In genomic region chr8:86600311-86600710, GRCm38 (mm10) we compare ENCODE assay signal across 37 mouse cellular contexts. TPM values are rescaled to one million over a fixed set of nuclear protein-coding genes. Genes with fewer than 3 reads are reported as not detected.
"Had no signal": no experiment of that assay in that cellular context is flagged by ENCODE, and none has a peak within 500 bp of the region (broad histone marks: within the 10 kb centered on the region; RNA-seq: fewer than 3 reads in every experiment).

No protein-coding gene starts in this region.

- DNase-seq: left cerebral cortex, postnatal 4 days; liver; liver, embryonic 13.5 days; liver, postnatal 0 days; lung, adult 18-20 months; lung, adult 2 months; lung, embryonic 14.5 days; lung, postnatal 10 days; lung, postnatal 14 days; lung, postnatal 36 days; lung, postnatal 4 days; midbrain, embryonic 14.5 days had no signal

- ATAC-seq: liver, embryonic 12.5 days; liver, postnatal 0 days; lung, postnatal 0 days; midbrain, embryonic 13.5 days; midbrain, embryonic 15.5 days; midbrain, embryonic 16.5 days had no signal

- H3K27me3 ChIP-seq: limb, embryonic 12.5 days; limb, embryonic 13.5 days; limb, embryonic 15.5 days; liver, embryonic 12.5 days; liver, embryonic 13.5 days; liver, embryonic 15.5 days; lung, embryonic 15.5 days; midbrain, embryonic 12.5 days; midbrain, embryonic 13.5 days; midbrain, embryonic 15.5 days; neural tube, embryonic 12.5 days had no signal

- H3K9ac ChIP-seq: limb, embryonic 12.5 days; limb, embryonic 13.5 days; limb, embryonic 15.5 days; liver, embryonic 12.5 days; liver, embryonic 13.5 days; liver, embryonic 14.5 days; liver, embryonic 15.5 days; liver, postnatal 0 days; lung, embryonic 14.5 days; lung, embryonic 15.5 days; midbrain, embryonic 12.5 days; midbrain, embryonic 13.5 days; midbrain, embryonic 15.5 days; neural tube, embryonic 12.5 days had no signal

- H3K36me3 ChIP-seq: limb, embryonic 10.5 days; limb, embryonic 12.5 days; limb, embryonic 13.5 days; limb, embryonic 15.5 days; liver, embryonic 12.5 days; liver, embryonic 13.5 days; liver, embryonic 15.5 days; lung, embryonic 15.5 days; midbrain, embryonic 10.5 days; midbrain, embryonic 12.5 days; midbrain, embryonic 13.5 days; midbrain, embryonic 15.5 days; neural tube, embryonic 12.5 days had no signal

- H3K27ac ChIP-seq: left cerebral cortex, adult 2 months; limb, embryonic 10.5 days; limb, embryonic 12.5 days; limb, embryonic 13.5 days; limb, embryonic 15.5 days; liver, embryonic 12.5 days; liver, embryonic 13.5 days; liver, embryonic 14.5 days; liver, embryonic 15.5 days; lung, embryonic 15.5 days; macrophage; midbrain, embryonic 10.5 days; midbrain, embryonic 12.5 days; midbrain, embryonic 13.5 days; midbrain, embryonic 15.5 days; neural tube, embryonic 12.5 days had no signal

- H3K4me2 ChIP-seq: limb, embryonic 12.5 days; limb, embryonic 13.5 days; limb, embryonic 15.5 days; liver, embryonic 12.5 days; liver, embryonic 13.5 days; liver, embryonic 15.5 days; lung, embryonic 14.5 days; lung, embryonic 15.5 days; midbrain, embryonic 11.5 days; midbrain, embryonic 12.5 days; midbrain, embryonic 13.5 days; midbrain, embryonic 15.5 days; neural tube, embryonic 12.5 days had no signal

- H3K4me1 ChIP-seq: limb, embryonic 10.5 days; limb, embryonic 12.5 days; limb, embryonic 15.5 days; liver, embryonic 12.5 days; liver, embryonic 15.5 days; lung, embryonic 15.5 days; midbrain, embryonic 10.5 days; midbrain, embryonic 12.5 days; midbrain, embryonic 13.5 days; midbrain, embryonic 15.5 days; neural tube, embryonic 12.5 days had no signal

- H3K4me3 ChIP-seq: left cerebral cortex, adult 2 months; limb, embryonic 10.5 days; limb, embryonic 12.5 days; limb, embryonic 13.5 days; limb, embryonic 15.5 days; liver, embryonic 12.5 days; liver, embryonic 13.5 days; liver, embryonic 15.5 days; lung, embryonic 15.5 days; megakaryocyte, embryonic 14.5 days; midbrain, embryonic 10.5 days; midbrain, embryonic 12.5 days; midbrain, embryonic 13.5 days; midbrain, embryonic 15.5 days; myocyte; neural tube, embryonic 12.5 days had no signal

- H3K9me3 ChIP-seq: limb, embryonic 10.5 days; limb, embryonic 12.5 days; limb, embryonic 13.5 days; limb, embryonic 15.5 days; liver, embryonic 12.5 days; liver, embryonic 13.5 days; liver, embryonic 15.5 days; lung, embryonic 15.5 days; megakaryocyte, embryonic 14.5 days; midbrain, embryonic 10.5 days; midbrain, embryonic 12.5 days; midbrain, embryonic 13.5 days; midbrain, embryonic 15.5 days; neural tube, embryonic 12.5 days had no signal

RNA-seq across cellular contexts. Expression of gene Abcc12, which starts 19.8 kb away (rescaled TPM):
- total RNA-seq: megakaryocyte progenitor cell, adult 5-6 weeks; megakaryocyte, adult 5-6 weeks; megakaryocyte-erythroid progenitor cell, adult 5-6 weeks; monocyte, adult 5-6 weeks had no signal
- polyA plus RNA-seq: liver, embryonic 12.5 days; liver, embryonic 13.5 days; liver, embryonic 15.5 days; liver, embryonic 16.5 days; liver, postnatal 0 days; lung, embryonic 14.5 days; macrophage; midbrain, embryonic 10.5 days; myocyte; neural tube, embryonic 12.5 days had no signal
